Mouse (Mus musculus): ENCODE measurements at regions not wholly inside any gene's neighbourhood (a gene's known extent, or its start where the extent isn't known, plus 50 kb on each side); places are given as distances from the start of the nearest gene placed in this dataset.
"Not testable (repeated sequence)": the region's sequence is repeated elsewhere in the genome, so short reads cannot be mapped to it uniquely, and the experiment has no call there.

DNA sequence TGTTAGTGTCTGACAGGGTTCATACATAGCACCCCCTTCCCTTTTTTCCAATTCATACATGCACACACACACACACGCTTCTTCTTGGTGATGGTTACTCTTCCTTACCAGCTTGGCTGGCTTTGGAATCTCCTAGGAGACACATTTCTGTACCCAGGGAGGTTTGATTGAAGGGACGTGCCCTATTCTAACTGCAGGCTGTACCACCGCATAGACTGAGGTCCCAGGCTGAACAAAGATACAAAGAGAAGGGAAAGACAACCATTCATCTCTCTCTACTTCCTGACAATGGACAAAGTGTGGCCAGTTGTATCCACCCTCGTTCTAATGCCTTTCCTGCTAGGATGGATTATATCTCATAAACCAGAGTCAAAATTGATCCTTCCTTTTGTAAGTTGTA, 100.0 kb downstream of the Raet1d start:
- DNase-seq (ENCODE audit: low spot score) = peak; percentile 6

DNA sequence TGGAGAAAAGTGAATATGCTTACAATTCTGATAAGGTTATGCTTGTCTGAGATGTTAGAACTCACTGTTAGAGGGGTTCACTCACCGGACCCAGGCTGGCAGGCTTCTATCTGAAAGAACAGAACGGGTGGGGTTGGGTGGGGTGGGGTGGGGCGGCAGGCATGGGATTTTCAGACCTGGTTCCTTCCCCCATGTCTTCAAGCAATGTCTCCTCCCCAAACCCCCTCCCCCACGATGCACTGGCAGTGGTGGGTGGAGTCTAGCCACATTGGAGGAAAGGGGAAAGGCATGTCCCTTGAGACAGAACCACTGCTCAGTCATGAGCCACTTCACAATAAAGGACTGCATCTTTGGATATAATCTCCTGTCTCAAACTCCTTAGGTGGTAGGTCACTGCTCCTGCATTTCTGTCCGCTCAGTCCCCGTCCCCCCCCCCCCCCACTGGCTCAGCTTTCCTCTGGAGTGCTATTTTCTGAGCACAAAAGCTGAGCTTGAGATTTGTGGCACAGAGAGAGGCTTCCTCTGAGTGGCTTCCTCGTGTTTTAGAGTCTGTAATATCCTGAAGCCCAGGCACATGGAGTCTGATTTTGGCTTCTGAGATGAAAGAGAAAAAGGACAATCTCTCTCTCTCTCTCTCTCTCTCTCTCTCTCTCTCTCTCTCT, 100.6 kb downstream of the Raet1d start:
- DNase-seq (ENCODE audit: low spot score) = peak; percentile 69

DNA sequence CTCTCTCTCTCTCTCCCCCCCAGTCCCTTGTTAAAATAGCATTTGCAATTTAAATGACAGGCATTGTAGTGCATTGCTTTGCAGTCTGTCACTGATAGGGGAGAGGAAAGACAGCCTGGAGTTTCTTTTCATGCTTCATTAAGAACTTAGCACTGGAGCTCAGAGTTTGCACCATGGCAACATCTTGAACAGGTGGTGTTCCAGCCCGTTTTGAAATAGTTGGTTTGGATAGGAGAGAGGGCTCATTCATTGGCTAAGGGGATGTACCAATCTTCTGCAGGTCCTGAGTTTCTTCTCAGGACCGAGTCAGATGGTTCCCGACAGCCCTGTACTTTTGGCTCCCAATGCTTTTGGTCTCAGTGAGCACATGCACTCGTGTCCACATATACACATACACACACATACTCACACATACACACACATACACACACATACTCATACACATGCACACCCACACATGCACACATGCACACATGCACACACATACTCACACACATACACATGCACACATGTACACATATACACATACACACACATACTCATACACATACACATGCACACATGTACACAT, 101.2 kb downstream of the Raet1d start:
- DNase-seq (ENCODE audit: low spot score) = peak; percentile 18

GRCm38 (mm10) chr10:22471722-22472330, 111.5 kb downstream of the Raet1d start:
- DNase-seq (ENCODE audit: low spot score) = not testable (repeated sequence)

DNA sequence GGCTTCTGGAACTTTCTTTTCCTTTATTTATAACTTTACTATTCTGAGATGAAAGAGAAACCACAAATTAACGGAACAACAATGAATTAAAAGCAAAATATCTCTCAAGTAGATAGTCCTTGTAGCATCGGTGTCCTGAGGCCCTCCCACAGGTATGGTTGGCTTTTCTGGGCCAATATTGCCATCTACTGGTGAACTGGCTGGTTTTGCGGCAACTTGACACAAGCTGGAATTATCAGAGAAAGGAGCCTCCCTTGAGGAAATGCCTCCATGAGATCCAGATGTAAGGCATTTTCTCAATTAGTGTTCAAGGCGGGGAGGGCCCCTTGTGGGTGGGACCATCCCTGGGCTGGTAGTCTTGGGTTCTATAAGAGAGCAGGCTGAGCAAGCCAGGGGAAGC, 119.5 kb downstream of the Raet1d start:
- peak; percentile 89 for DNase-seq (ENCODE audit: low spot score)

- not testable (repeated sequence) for DNase-seq (ENCODE audit: low spot score)
Measured at GRCm38 (mm10) chr10:22487071-22487470, 126.7 kb downstream of the Raet1d start.

GRCm38 (mm10) chr10:22491806-22492347, 131.5 kb downstream of the Raet1d start:
- not testable (repeated sequence) for DNase-seq (ENCODE audit: low spot score)

DNA sequence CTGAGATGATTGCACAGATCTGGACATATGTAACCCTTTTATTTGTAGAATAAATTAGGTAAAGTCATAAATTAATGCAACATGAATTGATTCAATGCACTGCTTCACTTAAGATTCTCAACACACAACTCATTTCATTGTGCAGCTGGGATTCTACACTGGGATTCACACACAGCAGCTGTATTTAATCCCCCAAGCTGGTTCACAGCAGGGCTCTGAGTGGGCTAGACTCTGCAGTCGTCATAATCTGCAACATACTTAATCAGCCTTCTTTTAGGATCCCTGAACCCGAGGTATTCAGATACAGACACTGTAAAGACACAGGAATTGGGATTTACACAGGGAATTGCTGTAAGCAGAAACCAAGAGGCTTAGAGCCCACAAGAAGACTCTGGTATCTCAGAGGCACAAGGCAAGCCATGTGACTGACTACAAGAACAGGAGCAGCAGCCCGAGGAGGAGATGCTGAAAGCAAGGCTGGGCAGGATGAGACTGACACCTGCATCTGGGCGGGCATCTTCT, 135.7 kb downstream of the Raet1d start:
- no peak for DNase-seq (ENCODE audit: low spot score)
